Mouse (Mus musculus) cerebellum, adult 2 months (tissue): ENCODE measurements around the gene Actrt2.

Experiments used
- CTCF ChIP-seq: fragments of 200-500 bp; IDR thresholded peaks from 2 replicates; pipeline ENCODE4 v1.5.1; 2011; ENCODE audit warnings: low read depth, mild to moderate bottlenecking, control low read depth, low read length, moderate library complexity, borderline replicate concordance; ENCODE audit not compliant: insufficient read depth
- POLR2A ChIP-seq: fragments of 200-500 bp; IDR thresholded peaks from 2 replicates; pipeline ENCODE4 v1.6.1; 2011; ENCODE audit warnings: low read length, control low read depth, borderline replicate concordance; ENCODE audit not compliant: insufficient read depth

DNA sequence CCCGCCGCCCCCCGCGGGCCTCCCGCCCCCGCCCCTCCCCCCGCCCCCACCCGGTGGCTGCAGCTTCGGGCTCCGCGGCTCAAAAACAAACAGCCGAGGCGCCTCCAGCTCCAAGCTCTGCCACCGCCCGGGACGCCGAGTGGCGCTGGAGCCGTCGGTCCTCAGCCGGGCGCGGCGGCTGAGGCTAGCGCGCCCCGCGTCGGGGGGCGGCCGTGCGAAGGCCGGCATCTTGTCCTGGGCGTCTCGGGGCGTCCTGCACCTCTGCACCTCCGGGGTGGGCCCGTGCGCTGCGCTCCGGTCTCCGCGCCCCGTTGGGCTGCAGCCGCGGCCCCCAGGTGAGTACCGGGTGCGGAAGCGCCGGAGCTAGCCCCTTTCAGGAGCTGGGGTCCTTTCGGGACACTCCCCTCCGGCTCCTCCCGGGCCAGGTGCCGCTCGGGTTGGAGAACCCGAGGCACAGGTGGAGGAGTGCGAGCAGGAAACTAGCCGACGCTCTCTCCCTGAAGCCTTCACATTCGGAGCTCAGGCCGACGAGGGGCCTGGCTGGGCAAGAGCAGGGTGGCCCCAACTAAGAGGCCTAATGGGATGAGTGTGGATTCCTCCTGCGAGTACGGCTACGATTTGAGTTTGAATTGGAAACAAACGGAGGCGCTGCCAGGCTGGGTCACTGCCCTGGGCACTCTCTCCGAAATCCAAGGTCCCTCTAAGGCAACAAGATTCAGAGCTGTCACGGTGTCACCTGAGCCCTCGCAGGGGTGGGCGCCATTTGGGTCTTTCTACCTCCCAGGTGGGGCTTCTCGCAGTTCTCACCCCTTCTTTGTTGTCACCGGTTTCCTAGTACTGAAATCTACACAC is 30.0 kb downstream of the Actrt2 start:
- TF ChIP-seq CTCF (no peak), POLR2A (no peak)
